Mouse (Mus musculus): ENCODE results near the gene 1700020D05Rik.

Gene 1700020D05Rik

GRCm38 (mm10) chr19:5474281-5475068 lies 29.1 kb downstream of the 1700020D05Rik start:
- peak; percentile 53 for DNase-seq

DNA sequence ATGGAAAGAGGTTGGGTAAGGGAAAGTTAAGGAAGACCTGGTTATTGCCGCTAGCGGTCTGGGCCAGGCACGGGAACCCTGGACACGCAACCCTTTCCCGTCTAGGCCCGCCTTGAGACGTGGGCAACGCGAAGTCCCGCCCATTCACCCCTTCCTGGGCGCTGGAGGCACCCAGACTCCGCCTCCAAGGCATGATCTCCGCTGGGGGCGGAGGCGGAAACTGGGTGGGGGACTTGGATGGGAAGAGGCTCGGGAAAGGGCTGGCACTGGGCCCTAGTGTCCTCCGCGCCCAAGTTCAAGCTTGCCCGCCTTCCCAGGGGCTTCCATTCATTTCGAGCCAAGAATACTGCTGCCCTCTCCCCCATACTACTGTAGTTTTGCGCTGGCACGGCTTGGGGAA lies 29.9 kb downstream of the 1700020D05Rik start, which contains the start of gene Efemp2:
Gene Efemp2, plus strand, starts transcription at position 235 of the 400 bp plus-strand sequence.
- peak; percentile 89 for DNase-seq

DNA sequence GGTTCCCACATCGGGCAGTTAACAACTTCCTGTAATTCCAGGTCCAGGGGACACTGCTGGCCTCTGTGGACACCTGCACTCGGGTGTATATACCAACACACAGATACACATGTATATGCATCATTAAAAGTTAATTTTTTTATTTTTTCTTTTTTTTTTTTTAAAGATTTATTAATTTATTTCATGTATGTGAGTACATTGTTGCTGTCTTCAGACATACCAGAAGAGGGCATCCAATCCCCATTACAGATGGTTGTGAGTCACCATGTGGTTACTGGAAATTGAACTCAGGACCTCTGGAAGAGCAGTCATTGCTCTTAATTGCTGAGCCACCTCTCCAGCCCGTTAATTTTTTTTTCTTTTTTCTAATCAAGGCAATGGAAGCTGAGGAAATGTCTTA lies 30.7 kb downstream of the 1700020D05Rik start:
- no peak for DNase-seq

DNA sequence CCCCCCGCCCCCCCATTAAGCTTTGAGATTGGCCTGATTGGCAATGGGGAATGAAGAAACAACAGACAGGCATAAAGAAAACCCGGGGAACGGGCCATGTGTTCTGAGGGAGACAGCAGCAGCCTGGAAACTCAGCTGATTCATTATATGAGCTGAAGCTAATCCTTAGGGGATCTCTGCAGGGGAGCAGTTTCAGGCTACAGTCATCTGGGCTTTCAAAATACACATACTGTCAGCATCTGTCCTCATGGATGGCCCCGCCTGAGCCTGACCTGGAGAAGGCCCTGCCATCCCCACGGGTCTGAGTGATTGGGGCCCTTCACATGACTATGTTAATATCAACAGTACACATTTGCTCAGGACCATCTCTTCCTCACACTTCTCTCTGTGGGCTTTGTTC lies 31.7 kb downstream of the 1700020D05Rik start:
- DNase-seq: no peak

DNA sequence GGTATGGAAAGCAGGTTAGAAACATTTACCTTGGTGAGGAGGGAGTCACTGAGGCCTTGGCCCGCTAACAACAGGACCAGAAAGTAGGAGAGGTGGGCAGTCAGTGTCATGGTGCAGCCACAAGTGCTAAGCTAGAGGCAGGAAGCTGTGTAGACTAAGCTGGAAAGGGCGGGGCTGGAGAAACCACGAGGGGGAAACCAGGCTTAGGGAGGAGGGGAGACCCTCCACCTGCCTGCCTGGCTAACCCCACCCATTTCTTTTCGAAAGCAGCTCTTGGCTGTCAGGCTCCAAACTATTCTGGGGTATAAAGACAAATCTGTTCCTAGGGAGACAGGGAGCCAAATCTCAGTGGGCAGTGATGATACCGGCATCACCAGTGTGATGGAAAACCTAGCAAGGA lies 35.2 kb downstream of the 1700020D05Rik start, which contains the start of gene Ctsw:
Gene Ctsw, minus strand, starts transcription at position 134 of the 400 bp plus-strand sequence.
- no peak for DNase-seq

DNA sequence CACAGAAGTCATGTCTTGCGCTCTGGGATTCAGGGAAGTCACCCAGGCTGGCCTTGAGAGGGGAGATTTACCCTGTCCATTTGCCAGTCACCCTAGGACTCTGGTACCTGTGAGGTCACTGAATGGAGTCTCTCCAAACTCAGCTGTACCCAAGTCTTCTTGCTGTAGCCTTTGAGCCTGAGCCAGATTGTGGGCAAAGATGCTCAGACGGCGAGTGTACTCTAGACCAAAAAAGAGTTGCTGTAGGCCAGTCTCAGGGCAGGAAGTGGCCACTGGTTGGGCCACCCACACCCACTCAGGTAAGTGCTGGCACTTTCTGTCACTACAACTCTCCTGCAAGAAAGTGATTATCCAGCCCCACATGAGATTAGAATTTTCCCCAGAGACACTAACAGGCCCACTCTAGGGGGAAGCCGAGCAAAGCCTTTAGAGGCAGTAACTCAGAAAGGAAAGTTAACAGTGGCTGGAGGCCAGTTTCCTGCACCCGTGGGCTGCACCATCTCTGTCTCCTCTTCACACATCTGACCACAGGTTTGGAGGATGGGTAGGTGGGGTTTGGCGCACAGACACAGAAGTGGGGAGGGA lies 36.6 kb downstream of the 1700020D05Rik start:
- DNase-seq: no peak

- DNase-seq: no peak
These were observed 38.5 kb downstream of the 1700020D05Rik start for GRCm38 (mm10) chr19:5465037-5465436.

DNA sequence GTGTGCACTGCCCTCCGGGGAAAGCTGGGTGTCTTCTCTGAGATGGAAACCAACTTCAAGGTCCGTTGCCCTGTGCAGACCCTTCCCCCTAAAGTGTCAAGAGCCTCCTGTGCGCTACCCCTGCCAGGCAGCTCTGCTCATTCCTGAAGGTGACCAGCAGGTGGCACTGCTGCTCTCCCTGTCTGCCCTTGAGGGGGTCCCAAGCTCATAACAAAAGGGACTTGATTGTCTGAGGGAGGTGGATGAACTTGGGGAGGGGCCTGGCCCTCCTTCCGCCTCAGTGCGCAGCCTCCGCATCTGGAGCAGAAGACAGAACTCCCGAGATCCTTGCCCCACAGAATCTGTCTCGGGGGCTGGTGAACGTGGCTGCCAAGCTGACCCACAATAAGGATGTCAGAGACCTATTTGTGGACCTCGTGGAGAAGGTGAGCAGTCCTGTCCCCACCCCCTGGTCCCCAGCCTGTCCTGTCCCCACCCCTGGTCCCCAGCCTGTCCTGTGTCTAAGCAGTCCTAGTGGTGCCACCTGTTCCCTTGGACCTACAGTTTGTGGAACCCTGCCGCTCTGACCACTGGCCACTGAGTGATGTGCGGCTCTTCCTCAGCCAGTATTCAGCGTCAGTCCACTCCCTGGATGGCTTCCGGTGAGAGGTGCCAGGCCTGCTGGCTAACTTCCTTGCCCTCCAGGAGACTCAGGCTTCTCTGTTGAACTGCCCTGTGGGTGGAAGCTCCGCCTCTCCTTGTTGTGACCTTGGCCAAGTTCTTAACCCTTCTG lies 39.6 kb downstream of the 1700020D05Rik start:
- DNase-seq: peak; percentile 73

DNA sequence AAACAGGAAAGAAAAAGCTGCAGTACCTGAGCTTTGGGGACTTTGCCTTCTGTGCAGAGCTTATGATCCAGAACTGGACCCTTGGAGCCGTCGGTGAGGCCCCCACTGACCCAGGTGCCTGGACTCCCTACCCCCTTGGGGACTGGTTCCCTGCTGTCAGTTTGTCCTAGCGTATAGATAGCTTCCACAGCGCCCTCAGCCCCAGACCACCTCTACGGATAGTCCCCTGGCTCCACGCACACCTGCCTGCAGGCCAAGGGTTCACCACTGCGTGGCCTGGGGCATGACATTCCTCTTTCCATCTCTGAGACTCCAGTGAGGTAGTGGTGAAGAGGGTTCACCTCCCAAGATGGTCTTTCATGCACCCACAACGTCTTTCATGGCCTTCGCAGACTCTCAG lies 40.4 kb downstream of the 1700020D05Rik start:
- DNase-seq: no peak

DNA sequence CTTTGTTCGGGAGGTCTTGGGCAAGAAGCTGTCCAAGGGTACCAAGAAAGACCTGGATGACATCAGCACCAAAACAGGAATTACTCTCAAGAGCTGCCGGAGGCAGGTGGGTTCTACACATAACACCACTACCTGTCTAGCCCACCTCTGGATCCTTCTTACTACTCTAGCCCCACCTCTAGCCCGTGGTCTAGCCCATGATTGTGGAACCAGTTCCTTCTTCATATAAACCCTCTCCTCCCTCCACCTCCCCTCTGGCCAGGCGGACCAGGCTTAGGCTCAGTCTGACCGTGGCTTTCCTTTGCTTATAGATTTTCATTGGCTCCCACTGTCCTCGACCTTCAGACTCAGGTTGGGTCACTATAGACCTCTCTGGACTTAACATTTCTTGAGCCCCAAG lies 42.2 kb downstream of the 1700020D05Rik start:
- DNase-seq: no peak

GRCm38 (mm10) chr19:5460465-5460911 lies 43.1 kb downstream of the 1700020D05Rik start, which contains the start of gene Fibp:
TSS of gene Fibp (plus strand) at chr19:5460615.
- DNase-seq: peak; percentile 87

DNA sequence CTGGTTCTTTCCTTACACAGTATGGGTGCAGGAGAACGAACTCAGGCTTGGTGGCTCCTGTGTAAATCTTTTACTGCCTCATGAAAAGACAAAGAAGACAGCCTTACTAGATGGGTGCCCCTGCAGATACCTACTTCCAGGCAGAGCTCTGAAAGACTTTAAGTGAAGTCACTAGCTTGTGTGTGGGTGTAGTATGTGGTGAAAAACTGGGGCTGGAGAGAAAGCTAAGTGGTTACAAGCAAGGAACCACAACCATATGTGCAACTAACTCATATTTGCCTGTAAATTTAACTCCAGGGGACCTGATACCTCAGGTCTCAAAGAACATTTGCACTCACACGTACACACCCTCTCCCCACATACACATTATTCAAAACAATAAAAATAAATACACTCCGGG lies 43.7 kb downstream of the 1700020D05Rik start:
- DNase-seq: no peak

GRCm38 (mm10) chr19:5459019-5459418 lies 44.6 kb downstream of the 1700020D05Rik start:
- DNase-seq: no peak

DNA sequence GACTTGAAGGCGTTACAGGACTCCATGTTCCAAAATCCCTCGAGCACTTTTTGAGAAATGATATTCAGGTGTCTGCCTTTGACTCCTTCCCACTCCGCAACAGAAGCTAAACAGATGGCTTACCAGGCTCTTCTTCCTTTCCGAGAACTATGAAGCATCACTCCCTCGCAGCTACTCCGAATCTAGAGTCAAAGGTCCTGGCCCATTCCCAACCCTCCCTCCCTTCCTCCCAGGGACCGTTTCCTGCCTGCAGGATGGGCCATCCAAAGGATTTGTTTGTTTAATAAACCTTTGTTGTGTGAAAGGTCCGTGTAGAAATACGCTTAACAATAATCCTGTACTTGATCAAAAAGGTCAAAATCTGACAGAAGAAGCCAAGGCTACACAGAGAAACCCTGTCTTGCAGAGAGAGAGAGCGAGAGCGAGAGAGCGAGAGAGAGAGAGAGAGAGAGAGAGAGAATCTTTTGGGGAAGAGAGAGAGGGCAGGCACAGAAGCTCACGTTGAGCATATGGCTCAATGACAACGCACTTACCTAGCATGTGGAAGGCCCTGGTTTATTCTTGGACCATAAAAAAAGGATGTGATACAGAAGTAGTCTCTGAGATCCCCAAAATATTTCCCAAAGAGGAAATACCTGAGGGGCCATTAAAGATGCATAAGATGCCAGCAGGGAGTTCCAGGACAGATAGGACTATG lies 45.7 kb downstream of the 1700020D05Rik start, which contains the start of gene Ccdc85b:
Gene Ccdc85b, minus strand, starts transcription at position 149 of the 697 bp plus-strand sequence.
- DNase-seq: peak; percentile 50

DNA sequence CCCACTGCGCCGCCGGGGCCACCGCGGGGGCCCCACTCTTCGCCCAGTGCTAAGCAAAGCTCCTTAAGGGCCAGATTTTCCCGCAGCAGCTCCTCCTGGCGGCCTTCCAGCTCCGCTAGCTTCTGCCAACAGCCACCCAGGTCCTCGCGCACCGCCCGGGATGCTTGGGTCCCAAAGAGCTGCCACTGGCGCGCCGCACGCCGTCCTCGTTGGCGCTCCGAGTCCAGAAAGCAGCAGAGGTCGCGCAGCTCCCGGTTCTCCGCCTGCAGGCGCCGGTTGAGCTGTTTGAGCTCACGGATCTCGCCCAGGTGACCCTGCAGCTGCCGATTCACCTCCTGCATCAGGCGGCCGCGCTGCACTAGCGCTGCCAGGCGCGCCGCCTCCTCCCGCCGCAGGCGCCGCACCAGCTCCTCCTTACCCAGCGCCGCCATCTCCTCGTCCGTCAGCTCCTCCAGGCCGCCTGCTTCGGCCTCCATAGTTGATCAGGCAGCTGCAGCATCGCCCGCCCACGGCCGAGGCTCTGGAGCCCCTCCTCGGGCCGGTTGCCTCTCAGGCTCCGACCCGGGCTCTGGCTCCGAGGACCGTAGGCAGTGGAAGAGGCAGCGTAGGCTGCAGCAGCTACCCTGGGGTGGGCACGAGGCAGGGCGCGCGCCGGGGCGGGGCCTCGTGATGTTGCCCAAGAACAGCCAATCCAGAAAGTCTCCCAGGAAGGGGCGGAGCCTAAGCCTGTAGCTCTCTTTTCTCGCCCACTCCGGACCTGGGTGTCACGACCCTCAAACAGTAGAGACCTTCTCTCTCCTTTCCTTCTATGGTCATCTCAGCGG lies 46.5 kb downstream of the 1700020D05Rik start:
- peak; percentile 96 for DNase-seq

DNA sequence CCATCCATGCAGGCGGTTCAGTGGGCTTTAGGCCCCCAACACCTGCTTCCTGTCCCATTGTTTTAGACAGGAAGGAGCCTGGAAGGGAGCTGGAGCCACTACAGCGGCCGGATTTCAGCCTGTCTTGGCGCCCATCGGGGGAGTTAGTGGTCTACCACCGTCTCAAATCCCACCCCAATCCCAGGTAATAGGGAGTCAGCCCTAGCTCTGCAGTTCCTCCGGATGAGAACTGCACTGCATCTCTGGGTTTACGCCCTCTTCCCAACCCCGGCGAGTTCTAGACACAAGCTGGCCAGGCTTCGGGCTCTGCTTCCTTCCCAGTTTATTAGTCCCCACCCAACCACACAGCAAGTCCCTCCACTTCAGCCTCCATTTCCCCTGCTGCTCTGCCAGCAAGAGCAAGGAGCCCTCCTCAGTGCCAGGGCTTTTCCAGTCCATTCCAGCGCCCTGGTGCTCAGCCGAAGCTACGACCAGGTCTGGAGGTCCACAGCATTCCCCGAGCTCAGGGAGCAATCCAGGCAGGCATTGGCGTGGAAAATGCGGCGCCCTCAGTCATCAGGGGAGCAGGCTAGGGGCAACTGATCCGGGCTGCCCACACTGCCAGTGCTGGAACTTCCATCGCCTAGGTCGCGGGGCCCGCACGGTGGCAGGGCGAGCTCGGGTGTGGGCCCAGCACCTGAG lies 47.2 kb downstream of the 1700020D05Rik start:
- peak; percentile 53 for DNase-seq

- DNase-seq: no peak
These were observed 48.0 kb downstream of the 1700020D05Rik start for GRCm38 (mm10) chr19:5455568-5455967.

DNA sequence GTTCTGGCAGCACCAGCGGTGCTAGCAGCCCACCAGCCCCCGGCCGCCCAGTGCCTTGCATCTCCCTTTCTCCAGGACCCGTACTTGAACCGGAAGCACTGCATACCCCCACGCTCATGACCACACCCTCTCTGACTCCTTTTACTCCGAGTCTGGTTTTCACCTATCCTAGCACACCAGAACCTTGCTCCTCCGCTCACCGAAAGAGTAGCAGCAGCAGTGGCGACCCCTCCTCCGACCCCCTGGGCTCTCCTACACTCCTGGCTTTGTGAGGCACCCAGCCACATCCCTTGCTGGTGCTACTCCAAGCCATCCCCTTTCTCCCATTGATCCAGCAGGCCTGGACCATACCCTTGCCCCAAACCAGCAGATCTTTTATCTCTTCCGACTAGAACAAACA lies 48.5 kb downstream of the 1700020D05Rik start:
- DNase-seq: no peak
